Mouse (Mus musculus): ENCODE results near the gene Egflam. TPM values are rescaled to one million over a fixed set of nuclear protein-coding genes. Genes with fewer than 3 reads are reported as not detected.

Egflam gene
- total and polyA plus RNA-seq, 3 experiments, result not detected

GRCm38 (mm10) chr15:7352635-7353051 is 45.6 kb downstream of the Egflam start:
- H3K9ac ChIP-seq (ENCODE audit: insufficient read depth, low read depth), result no peak overlapping the region
- H3K4me1 ChIP-seq (ENCODE audit: control insufficient read depth in 1 of 2, insufficient read depth in 2 of 2), result no peaks in the 10 kb centered on the region
- no peak overlapping the region for H3K4me3 ChIP-seq (replicated peaks in 1 of 3; ENCODE audit: low read depth in 2 of 3, low read length in 2 of 3, poor library complexity in 1 of 3)
- H3K79me2 ChIP-seq (replicated peaks; ENCODE audit: control insufficient read depth, extremely low read depth, insufficient read depth, poor library complexity, severe bottlenecking), result no peaks in the 10 kb centered on the region
- no peaks in the 10 kb centered on the region for H3K9me3 ChIP-seq (replicated peaks; ENCODE audit: low read length)
- TF ChIP-seq PAX5 (IDR thresholded peaks at IDR 0.05; ENCODE audit: low read length) (no peak), MAX (IDR thresholded peaks at IDR 0.05; ENCODE audit: low read length) (no peak), NELFE (IDR thresholded peaks at IDR 0.05; ENCODE audit: low read depth, low read length) (no peak), EP300 (IDR thresholded peaks at IDR 0.05; ENCODE audit: low read length) (no peak), USF2 (conservative IDR thresholded peaks at IDR 0.05; ENCODE audit: low read depth, low read length) (no peak), RAD21 (IDR thresholded peaks at IDR 0.05; ENCODE audit: low read depth, low read length) (no peak), TCF12 (IDR thresholded peaks at IDR 0.05; ENCODE audit: low read depth, low read length) (no peak), UBTF (IDR thresholded peaks at IDR 0.05; ENCODE audit: low read depth, low read length) (no peak), JUN (IDR thresholded peaks at IDR 0.05; ENCODE audit: insufficient read depth, low read depth, low read length) (no peak)
- in situ Hi-C loops (cut with MboI; ENCODE audit: low pct_ligation_motif_present, low pct_unique_long_range_greater_than_20kb, low sequenced_read_pairs) (no loop called here), dilution Hi-C loops (cut with MboI; ENCODE audit: extremely low pct_ligation_motif_present, extremely low pct_unique_long_range_greater_than_20kb, low sequenced_read_pairs) (no loop called here)
- H3K36me3 ChIP-seq (replicated peaks in 1 of 2; ENCODE audit: control insufficient read depth in 1 of 2, insufficient read depth in 1 of 2, low read length in 1 of 2), result no peaks in the 10 kb centered on the region
- no peak for DNase-seq (ENCODE audit: extremely low read depth)
- no peaks in the 10 kb centered on the region for H3K27me3 ChIP-seq (replicated peaks)
- H3K27ac ChIP-seq (ENCODE audit: insufficient read depth, low read depth), result no peak overlapping the region
- H3K4me2 ChIP-seq (ENCODE audit: insufficient read depth, low read depth, poor library complexity, severe bottlenecking), result no peak overlapping the region

GRCm38 (mm10) chr15:7340703-7341309 is 57.4 kb downstream of the Egflam start:
- Histone ChIP-seq H3K4me2 (ENCODE audit: insufficient read depth, low read depth, poor library complexity, severe bottlenecking) (no peak overlapping the region), H3K4me3 (replicated peaks in 1 of 3; ENCODE audit: low read depth in 2 of 3, low read length in 2 of 3, poor library complexity in 1 of 3) (no peak overlapping the region), H3K36me3 (replicated peaks in 1 of 2; ENCODE audit: control insufficient read depth in 1 of 2, insufficient read depth in 1 of 2, low read length in 1 of 2) (no peaks in the 10 kb centered on the region), H3K27ac (ENCODE audit: insufficient read depth, low read depth) (no peak overlapping the region), H3K79me2 (replicated peaks; ENCODE audit: control insufficient read depth, extremely low read depth, insufficient read depth, poor library complexity, severe bottlenecking) (no peaks in the 10 kb centered on the region), H3K9me3 (replicated peaks; ENCODE audit: low read length) (no peaks in the 10 kb centered on the region), H3K27me3 (replicated peaks) (no peaks in the 10 kb centered on the region), H3K4me1 (ENCODE audit: control insufficient read depth in 1 of 2, insufficient read depth in 2 of 2) (no peaks in the 10 kb centered on the region), H3K9ac (ENCODE audit: insufficient read depth, low read depth) (no peak overlapping the region)
- TF ChIP-seq RCOR1 (conservative IDR thresholded peaks at IDR 0.05; ENCODE audit: low read depth, low read length) (no peak), ZC3H11A (IDR thresholded peaks at IDR 0.05; ENCODE audit: low read depth, low read length) (no peak), TBP (conservative IDR thresholded peaks at IDR 0.05; ENCODE audit: low read depth, low read length) (no peak), HCFC1 (IDR thresholded peaks at IDR 0.05; ENCODE audit: low read depth, low read length) (no peak), MXI1 (IDR thresholded peaks at IDR 0.05; ENCODE audit: low read depth, low read length) (no peak), GABPA (IDR thresholded peaks at IDR 0.05; ENCODE audit: insufficient replicate concordance, low read depth, low read length) (no peak), EP300 (IDR thresholded peaks at IDR 0.05; ENCODE audit: low read length) (no peak), BHLHE40 (IDR thresholded peaks at IDR 0.05; ENCODE audit: low read depth, low read length) (no peak), ZMIZ1 (IDR thresholded peaks at IDR 0.05; ENCODE audit: low read depth, low read length) (no peak), UBTF (IDR thresholded peaks at IDR 0.05; ENCODE audit: low read depth, low read length) (no peak), JUN (IDR thresholded peaks at IDR 0.05; ENCODE audit: insufficient read depth, low read depth, low read length) (no peak), MAX (IDR thresholded peaks at IDR 0.05; ENCODE audit: low read length) (no peak), E2F4 (IDR thresholded peaks at IDR 0.05; ENCODE audit: insufficient replicate concordance, low read depth, low read length) (no peak), MYC (IDR thresholded peaks at IDR 0.05; ENCODE audit: low read depth, low read length) (no peak), SIN3A (IDR thresholded peaks at IDR 0.05; ENCODE audit: low read length) (no peak), ELF1 (IDR thresholded peaks at IDR 0.05; ENCODE audit: low read depth, low read length) (no peak), POLR2A (IDR thresholded peaks at IDR 0.05; ENCODE audit: low read depth, low read length) (no peak), SMC3 (IDR thresholded peaks at IDR 0.05; ENCODE audit: low read depth, low read length) (no peak), KAT2A (IDR thresholded peaks at IDR 0.05; ENCODE audit: insufficient replicate concordance, low read length) (no peak)
- in situ Hi-C loops (cut with MboI; ENCODE audit: low pct_ligation_motif_present, low pct_unique_long_range_greater_than_20kb, low sequenced_read_pairs) (no loop called here), dilution Hi-C loops (cut with MboI; ENCODE audit: extremely low pct_ligation_motif_present, extremely low pct_unique_long_range_greater_than_20kb, low sequenced_read_pairs) (no loop called here)
- DNase-seq (ENCODE audit: extremely low read depth), result no peak
